Mouse (Mus musculus): Measurements from ENCODE around the gene Crtap. TPM values are rescaled to one million over a fixed set of nuclear protein-coding genes. Genes with fewer than 3 reads are reported as not detected.

Gene Crtap
- total RNA-seq, 2 experiments from 2014 or later = 69.7 to 79.2 TPM

Other genes with a start within 250 kb of the Crtap start
- not detected for gene Bcl2a1c, start 60.5 kb downstream of the Crtap start, total RNA-seq (2021)
- gene Glb1, start 10.4 kb upstream of the Crtap start, total RNA-seq (2021) = 10 to 100 TPM; 25.0 to 26.0 TPM
- gene Tmppe, start 10.4 kb upstream of the Crtap start, total RNA-seq (2021) = 1 to 10 TPM; 5.8 to 6.6 TPM
- gene Ccr4, start 114.2 kb upstream of the Crtap start, total RNA-seq (2021) = not detected
- not detected for gene C130032M10Rik, start 125.0 kb upstream of the Crtap start, total RNA-seq (2021)
- not detected for gene Trim71, start 173.7 kb upstream of the Crtap start, total RNA-seq (2021)
- gene Cnot10, start 249.5 kb upstream of the Crtap start, total RNA-seq (2021) = 10 to 100 TPM; 30.8 to 31.3 TPM